Mouse (Mus musculus) liver, postnatal 0 days (tissue): ENCODE results near the gene Tspan18.

Experiments
- CTCF ChIP-seq: sonication (generic); IDR thresholded peaks from 2 replicates; pipeline ENCODE4 v1.5.1; 2016; ENCODE audit warnings: antibody characterized with exemption, low read depth
- EP300 ChIP-seq: IDR thresholded peaks from 2 replicates; pipeline ENCODE4 v1.6.1; 2016; ENCODE audit warnings: antibody characterized with exemption, low read depth, mild to moderate bottlenecking

DNA sequence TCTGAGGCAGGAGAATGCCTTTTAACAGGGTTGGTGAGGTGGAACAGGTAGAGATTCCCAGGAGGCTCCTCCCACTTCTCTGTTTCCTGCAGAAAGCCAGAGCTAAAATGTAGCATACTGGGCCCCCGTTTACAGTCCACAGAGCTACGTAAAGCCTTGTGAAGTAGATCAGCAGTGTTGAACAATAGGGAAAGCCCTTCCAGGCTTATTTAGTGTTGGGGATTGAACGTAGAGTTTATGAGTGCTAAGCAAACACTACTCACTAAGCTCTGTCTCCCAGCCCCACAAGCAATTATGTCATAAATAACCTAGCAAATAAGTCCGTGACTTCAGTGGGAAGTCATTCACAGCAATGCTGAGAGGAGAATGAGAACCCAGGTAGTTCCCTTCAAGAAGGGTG is 76.7 kb downstream of the Tspan18 start:
- no peak for TF ChIP-seq CTCF
- TF ChIP-seq EP300 = no peak
